Mouse (Mus musculus) ES-Bruce4 (cell line): ENCODE measurements around the gene Capn15.

Experiments
- CTCF ChIP-seq: IDR thresholded peaks from one replicate; pipeline ENCODE4 v1.8.1; 2011; ENCODE audit warnings: low read depth, low read length
- EP300 ChIP-seq: IDR thresholded peaks from 2 replicates; pipeline ENCODE4 v1.6.1; 2011; ENCODE audit warnings: low read depth, low read length; ENCODE audit not compliant: insufficient read depth
- POLR2A ChIP-seq: IDR thresholded peaks from one replicate; pipeline ENCODE4 v1.8.1; 2011; ENCODE audit warnings: low read length; ENCODE audit not compliant: insufficient read depth

DNA sequence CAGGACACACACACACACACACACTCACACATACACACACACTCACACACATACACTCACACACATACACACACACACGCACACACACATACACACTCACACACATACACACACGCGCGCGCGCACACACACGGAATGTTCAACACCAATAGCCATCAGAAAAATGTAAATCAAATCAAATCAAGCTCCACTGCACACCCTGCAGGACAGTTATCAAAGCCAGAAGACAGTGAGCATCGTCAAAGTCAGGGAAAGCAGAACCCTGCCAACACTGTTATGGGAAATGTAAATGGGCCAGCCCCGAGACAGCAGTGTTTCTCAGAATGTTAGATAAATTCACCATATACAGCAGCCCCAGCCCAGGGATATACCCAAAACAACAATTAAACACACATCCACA, 15.1 kb downstream of the Capn15 start:
- TF ChIP-seq CTCF (no peak), POLR2A (no peak), EP300 (no peak)
